Mouse (Mus musculus): ENCODE results near the gene Phlpp1. TPM values are rescaled to one million over a fixed set of nuclear protein-coding genes. Genes with fewer than 3 reads are reported as not detected.

The Phlpp1 gene
- polyA plus RNA-seq, 1 experiment from 2014 or later, result 7.4 TPM

GRCm38 (mm10) chr1:106273801-106274200 is 102.2 kb downstream of the Phlpp1 start:
- 84% methylated on average over 6 of the region's 6 CpGs for WGBS
- no peak overlapping the region for H3K4me2 ChIP-seq (ENCODE audit: low read length)
- no peak overlapping the region for H3K9ac ChIP-seq (ENCODE audit: low read depth, low read length)
- H3K36me3 ChIP-seq (ENCODE audit: control insufficient read depth, insufficient read depth, low read length), result no peaks in the 10 kb centered on the region
- H3K27me3 ChIP-seq (replicated peaks; ENCODE audit: control insufficient read depth, insufficient read depth, low read length), result no peaks in the 10 kb centered on the region
- H3K9me3 ChIP-seq (ENCODE audit: control insufficient read depth, low read length), result no peaks in the 10 kb centered on the region
- ATAC-seq, result no peak
- H3K27ac ChIP-seq (ENCODE audit: low read depth, low read length), result no peak overlapping the region
- no peak overlapping the region for H3K4me3 ChIP-seq (ENCODE audit: low read length)
- peaks cover 17% of the 10 kb centered on the region for H3K4me1 ChIP-seq (ENCODE audit: control insufficient read depth, insufficient read depth, low read depth, low read length)

GRCm38 (mm10) chr1:106274561-106275001 is 103.0 kb downstream of the Phlpp1 start:
- peak; percentile 40 for ATAC-seq
- Histone ChIP-seq H3K27ac (ENCODE audit: low read depth, low read length) (peak overlapping the region; percentile 31; the same call in 1 of the 2 replicates), H3K4me1 (ENCODE audit: control insufficient read depth, insufficient read depth, low read depth, low read length) (peaks cover 17% of the 10 kb centered on the region), H3K9ac (ENCODE audit: low read depth, low read length) (no peak overlapping the region), H3K27me3 (replicated peaks; ENCODE audit: control insufficient read depth, insufficient read depth, low read length) (no peaks in the 10 kb centered on the region), H3K4me2 (ENCODE audit: low read length) (0 out of 2 replicates have a peak overlapping the region, but pooled peaks have one; percentile 32), H3K4me3 (ENCODE audit: low read length) (no peak overlapping the region), H3K9me3 (ENCODE audit: control insufficient read depth, low read length) (no peaks in the 10 kb centered on the region), H3K36me3 (ENCODE audit: control insufficient read depth, insufficient read depth, low read length) (no peaks in the 10 kb centered on the region)
- WGBS, result 30% methylated on average over 10 of the region's 10 CpGs

- no peak overlapping the region for H3K27ac ChIP-seq (ENCODE audit: low read depth, low read length)
- no peak for ATAC-seq
- no peak overlapping the region for H3K9ac ChIP-seq (ENCODE audit: low read depth, low read length)
- 85% methylated on average over 4 of the region's 4 CpGs for WGBS
- no peaks in the 10 kb centered on the region for H3K36me3 ChIP-seq (ENCODE audit: control insufficient read depth, insufficient read depth, low read length)
- H3K27me3 ChIP-seq (replicated peaks; ENCODE audit: control insufficient read depth, insufficient read depth, low read length), result no peaks in the 10 kb centered on the region
- no peaks in the 10 kb centered on the region for H3K9me3 ChIP-seq (ENCODE audit: control insufficient read depth, low read length)
- H3K4me3 ChIP-seq (ENCODE audit: low read length), result no peak overlapping the region
- peaks cover 17% of the 10 kb centered on the region for H3K4me1 ChIP-seq (ENCODE audit: control insufficient read depth, insufficient read depth, low read depth, low read length)
- no peak overlapping the region for H3K4me2 ChIP-seq (ENCODE audit: low read length)
Measured at GRCm38 (mm10) chr1:106275142-106275541, 103.6 kb downstream of the Phlpp1 start.

- H3K4me2 ChIP-seq (ENCODE audit: low read length), result no peak overlapping the region
- no peak for ATAC-seq
- no peaks in the 10 kb centered on the region for H3K36me3 ChIP-seq (ENCODE audit: control insufficient read depth, insufficient read depth, low read length)
- H3K27ac ChIP-seq (ENCODE audit: low read depth, low read length), result no peak overlapping the region
- H3K9ac ChIP-seq (ENCODE audit: low read depth, low read length), result no peak overlapping the region
- WGBS, result 84% methylated on average over 7 of the region's 7 CpGs
- no peaks in the 10 kb centered on the region for H3K27me3 ChIP-seq (replicated peaks; ENCODE audit: control insufficient read depth, insufficient read depth, low read length)
- H3K9me3 ChIP-seq (ENCODE audit: control insufficient read depth, low read length), result no peaks in the 10 kb centered on the region
- no peak overlapping the region for H3K4me3 ChIP-seq (ENCODE audit: low read length)
- H3K4me1 ChIP-seq (ENCODE audit: control insufficient read depth, insufficient read depth, low read depth, low read length), result peaks cover 17% of the 10 kb centered on the region
Measured at GRCm38 (mm10) chr1:106275731-106276130, 104.2 kb downstream of the Phlpp1 start.

- no peaks in the 10 kb centered on the region for H3K27me3 ChIP-seq (replicated peaks; ENCODE audit: control insufficient read depth, insufficient read depth, low read length)
- no peaks in the 10 kb centered on the region for H3K36me3 ChIP-seq (ENCODE audit: control insufficient read depth, insufficient read depth, low read length)
- 72% methylated on average over 1 of the region's 1 CpGs for WGBS
- H3K9me3 ChIP-seq (ENCODE audit: control insufficient read depth, low read length), result no peaks in the 10 kb centered on the region
- H3K4me3 ChIP-seq (ENCODE audit: low read length), result no peak overlapping the region
- H3K9ac ChIP-seq (ENCODE audit: low read depth, low read length), result no peak overlapping the region
- H3K4me1 ChIP-seq (ENCODE audit: control insufficient read depth, insufficient read depth, low read depth, low read length), result peaks cover 17% of the 10 kb centered on the region
- ATAC-seq, result no peak
- H3K4me2 ChIP-seq (ENCODE audit: low read length), result no peak overlapping the region
- H3K27ac ChIP-seq (ENCODE audit: low read depth, low read length), result no peak overlapping the region
Measured at GRCm38 (mm10) chr1:106276824-106277223, 105.3 kb downstream of the Phlpp1 start.

GRCm38 (mm10) chr1:106277286-106277685 is 105.7 kb downstream of the Phlpp1 start:
- no peak overlapping the region for H3K9ac ChIP-seq (ENCODE audit: low read depth, low read length)
- no peaks in the 10 kb centered on the region for H3K36me3 ChIP-seq (ENCODE audit: control insufficient read depth, insufficient read depth, low read length)
- no peaks in the 10 kb centered on the region for H3K27me3 ChIP-seq (replicated peaks; ENCODE audit: control insufficient read depth, insufficient read depth, low read length)
- ATAC-seq, result peak; percentile 37
- no peak overlapping the region for H3K27ac ChIP-seq (ENCODE audit: low read depth, low read length)
- 52% methylated on average over 4 of the region's 4 CpGs for WGBS
- no peaks in the 10 kb centered on the region for H3K9me3 ChIP-seq (ENCODE audit: control insufficient read depth, low read length)
- peaks cover 17% of the 10 kb centered on the region for H3K4me1 ChIP-seq (ENCODE audit: control insufficient read depth, insufficient read depth, low read depth, low read length)
- no peak overlapping the region for H3K4me2 ChIP-seq (ENCODE audit: low read length)
- no peak overlapping the region for H3K4me3 ChIP-seq (ENCODE audit: low read length)

GRCm38 (mm10) chr1:106278552-106279060 is 107.1 kb downstream of the Phlpp1 start:
- ATAC-seq, result no peak
- Histone ChIP-seq H3K4me2 (ENCODE audit: low read length) (no peak overlapping the region), H3K27me3 (replicated peaks; ENCODE audit: control insufficient read depth, insufficient read depth, low read length) (no peaks in the 10 kb centered on the region), H3K4me3 (ENCODE audit: low read length) (no peak overlapping the region), H3K9ac (ENCODE audit: low read depth, low read length) (no peak overlapping the region), H3K27ac (ENCODE audit: low read depth, low read length) (no peak overlapping the region), H3K4me1 (ENCODE audit: control insufficient read depth, insufficient read depth, low read depth, low read length) (peaks cover 14% of the 10 kb centered on the region), H3K36me3 (ENCODE audit: control insufficient read depth, insufficient read depth, low read length) (no peaks in the 10 kb centered on the region), H3K9me3 (ENCODE audit: control insufficient read depth, low read length) (no peaks in the 10 kb centered on the region)
- 82% methylated on average over 5 of the region's 5 CpGs for WGBS

- no peak; the same call in 1 of the 2 replicates for ATAC-seq
- Histone ChIP-seq H3K36me3 (ENCODE audit: control insufficient read depth, insufficient read depth, low read length) (no peaks in the 10 kb centered on the region), H3K4me2 (ENCODE audit: low read length) (no peak overlapping the region), H3K27me3 (replicated peaks; ENCODE audit: control insufficient read depth, insufficient read depth, low read length) (no peaks in the 10 kb centered on the region), H3K9me3 (ENCODE audit: control insufficient read depth, low read length) (no peaks in the 10 kb centered on the region), H3K4me1 (ENCODE audit: control insufficient read depth, insufficient read depth, low read depth, low read length) (peaks cover 12% of the 10 kb centered on the region), H3K27ac (ENCODE audit: low read depth, low read length) (no peak overlapping the region), H3K9ac (ENCODE audit: low read depth, low read length) (no peak overlapping the region), H3K4me3 (ENCODE audit: low read length) (no peak overlapping the region)
- WGBS, result 65% methylated on average over 2 of the region's 2 CpGs
Measured at GRCm38 (mm10) chr1:106279404-106280123, 108.0 kb downstream of the Phlpp1 start.

GRCm38 (mm10) chr1:106280171-106280913 is 108.8 kb downstream of the Phlpp1 start:
- H3K27ac ChIP-seq (ENCODE audit: low read depth, low read length), result no peak overlapping the region
- H3K4me3 ChIP-seq (ENCODE audit: low read length), result no peak overlapping the region
- 73% methylated on average over 8 of the region's 8 CpGs for WGBS
- no peak overlapping the region for H3K9ac ChIP-seq (ENCODE audit: low read depth, low read length)
- H3K36me3 ChIP-seq (ENCODE audit: control insufficient read depth, insufficient read depth, low read length), result no peaks in the 10 kb centered on the region
- ATAC-seq, result no peak
- H3K4me1 ChIP-seq (ENCODE audit: control insufficient read depth, insufficient read depth, low read depth, low read length), result peaks cover 6% of the 10 kb centered on the region; the same call in 1 of the 2 replicates
- no peaks in the 10 kb centered on the region for H3K27me3 ChIP-seq (replicated peaks; ENCODE audit: control insufficient read depth, insufficient read depth, low read length)
- H3K4me2 ChIP-seq (ENCODE audit: low read length), result no peak overlapping the region
- H3K9me3 ChIP-seq (ENCODE audit: control insufficient read depth, low read length), result no peaks in the 10 kb centered on the region

All from hindbrain, embryonic 16.5 days (tissue).